Mouse (Mus musculus): ENCODE measurements around the gene Aifm3. TPM values are rescaled to one million over a fixed set of nuclear protein-coding genes. Genes with fewer than 3 reads are reported as not detected.

Gene Aifm3
- 0.99 TPM for polyA plus RNA-seq (2021)

DNA sequence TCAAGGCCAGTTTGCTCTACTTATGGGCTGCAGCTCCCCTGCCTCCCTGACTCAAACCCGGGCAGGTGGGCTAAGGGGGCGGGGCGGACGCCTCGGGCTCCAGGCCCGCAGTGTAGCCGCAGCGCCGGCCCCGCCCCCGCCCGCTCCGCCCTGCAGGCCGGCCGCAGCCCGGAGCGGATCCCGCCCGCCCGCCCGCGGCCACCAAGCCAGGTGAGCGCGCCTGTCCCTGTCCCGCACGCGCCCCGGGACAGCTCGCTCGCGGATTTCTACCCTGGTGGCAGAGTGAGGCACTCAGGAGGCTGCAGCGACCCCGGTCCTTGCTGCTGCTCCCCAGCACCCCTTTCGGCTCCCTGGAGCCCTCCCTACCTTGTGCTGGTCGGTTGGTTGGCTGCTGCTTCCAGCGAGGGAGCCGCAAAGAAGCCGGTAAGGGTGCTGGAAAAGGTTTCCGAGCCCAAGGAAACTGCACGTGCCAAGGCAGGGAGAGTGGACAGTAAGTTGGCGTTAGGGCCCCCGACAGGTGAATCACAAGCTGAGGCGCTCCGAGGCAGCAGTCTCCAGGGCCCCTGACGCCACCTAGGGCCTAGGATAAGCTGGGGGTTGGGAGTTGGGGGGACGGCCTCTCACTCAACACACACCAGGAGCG is at the start of gene Aifm3:
Gene Aifm3, plus strand, starts transcription at position 143 of the 643 bp plus-strand sequence.
- ChIA-PET POLR2A (no interaction called here), CTCF (interaction anchor here (1.3 to 2.2 kb wide), 2 partner anchors 16 to 17 kb away, joined by 3 to 8 read pairs; no protein-coding TSS in a partner anchor)
- DNase-seq (ENCODE audit: low read depth, low spot score) = no peak
- no peaks in the 10 kb centered on the region for H3K27me3 ChIP-seq
- TF ChIP-seq CTCF (IDR thresholded peaks at IDR 0.05) = no peak
- in situ Hi-C loops (cut with MboI; ENCODE audit: low pct_unique_long_range_greater_than_20kb) = no loop called here
- ATAC-seq = peak; percentile 27

GRCm38 (mm10) chr16:17451541-17452372 is 37.7 kb upstream of the Aifm3 start, which contains the start of gene Crkl:
TSS of gene Crkl (plus strand) at chr16:17451987.
- CTCF ChIA-PET = no interaction called here
- no peak for TF ChIP-seq CTCF (IDR thresholded peaks at IDR 0.05)

DNA sequence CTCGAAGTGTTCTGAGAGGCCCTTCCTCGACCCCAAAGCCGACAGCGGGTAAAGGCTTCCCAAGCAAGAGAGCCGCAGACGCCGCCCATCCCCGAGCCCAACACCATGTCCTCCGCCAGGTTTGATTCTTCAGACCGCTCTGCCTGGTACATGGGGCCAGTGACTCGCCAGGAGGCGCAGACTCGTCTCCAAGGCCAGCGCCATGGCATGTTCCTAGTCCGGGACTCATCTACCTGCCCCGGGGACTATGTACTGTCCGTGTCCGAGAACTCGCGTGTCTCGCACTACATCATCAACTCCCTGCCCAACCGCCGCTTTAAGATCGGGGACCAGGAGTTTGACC is 37.1 kb upstream of the Aifm3 start:
- in situ Hi-C loops (cut with MboI; ENCODE audit: low pct_unique_long_range_greater_than_20kb) = loop anchor here (5.0 kb wide), 1 partner anchor 80 kb away; the partner anchor contains the start of gene Thap7
- ChIA-PET POLR2A (interaction anchor here (1.1 to 1.4 kb wide), 3 partner anchors 8 to 21 kb away, joined by 3 to 5 read pairs (median 4); no protein-coding TSS in a partner anchor), CTCF (no interaction called here)
- no peak for ATAC-seq
- no peak for DNase-seq (ENCODE audit: low read depth, low spot score)
- TF ChIP-seq CTCF (IDR thresholded peaks at IDR 0.05) = no peak
- no peaks in the 10 kb centered on the region for H3K27me3 ChIP-seq

More at GRCm38 (mm10) chr16:17451541-17452372, 37.7 kb upstream of the Aifm3 start, which contains the start of gene Crkl:
- in situ Hi-C loops (cut with MboI; ENCODE audit: low pct_unique_long_range_greater_than_20kb) = loop anchor here (5.0 kb wide), 1 partner anchor 81 kb away; the partner anchor contains the start of gene Thap7
- POLR2A ChIA-PET = interaction anchor here (1.1 to 1.4 kb wide), 3 partner anchors 9 to 22 kb away, joined by 3 to 5 read pairs (median 4); no protein-coding TSS in a partner anchor
- ATAC-seq (peak; percentile 93), DNase-seq (ENCODE audit: low read depth, low spot score) (peak; percentile 78)
- H3K27me3 ChIP-seq = peaks cover 4% of the 10 kb centered on the region

GRCm38 (mm10) chr16:17456901-17457300 is 32.5 kb upstream of the Aifm3 start:
- ChIA-PET POLR2A (no interaction called here), CTCF (interaction anchor here (0.9 kb wide), 1 partner anchor 13 kb away, joined by 3 read pairs; no protein-coding TSS in a partner anchor)
- no peak for TF ChIP-seq CTCF (IDR thresholded peaks at IDR 0.05)
- ATAC-seq (no peak), DNase-seq (ENCODE audit: low read depth, low spot score) (no peak)
- H3K27me3 ChIP-seq = no peaks in the 10 kb centered on the region
- in situ Hi-C loops (cut with MboI; ENCODE audit: low pct_unique_long_range_greater_than_20kb) = no loop called here

- in situ Hi-C loops (cut with MboI; ENCODE audit: low pct_unique_long_range_greater_than_20kb) = no loop called here
- TF ChIP-seq CTCF (IDR thresholded peaks at IDR 0.05) = no peak
- CTCF ChIA-PET = interaction anchor here (0.8 to 1.6 kb wide), 3 partner anchors 14 to 47 kb away, joined by 3 to 4 read pairs (median 3); no protein-coding TSS in a partner anchor
- no peak for DNase-seq (ENCODE audit: low read depth, low spot score)
- POLR2A ChIA-PET = interaction anchor here (1.7 kb wide), 1 partner anchor 9 kb away, joined by 4 read pairs; the partner anchor contains the start of gene Crkl
- ATAC-seq = no peak
- no peaks in the 10 kb centered on the region for H3K27me3 ChIP-seq
These were observed 29.2 kb upstream of the Aifm3 start for GRCm38 (mm10) chr16:17460254-17460653.

DNA sequence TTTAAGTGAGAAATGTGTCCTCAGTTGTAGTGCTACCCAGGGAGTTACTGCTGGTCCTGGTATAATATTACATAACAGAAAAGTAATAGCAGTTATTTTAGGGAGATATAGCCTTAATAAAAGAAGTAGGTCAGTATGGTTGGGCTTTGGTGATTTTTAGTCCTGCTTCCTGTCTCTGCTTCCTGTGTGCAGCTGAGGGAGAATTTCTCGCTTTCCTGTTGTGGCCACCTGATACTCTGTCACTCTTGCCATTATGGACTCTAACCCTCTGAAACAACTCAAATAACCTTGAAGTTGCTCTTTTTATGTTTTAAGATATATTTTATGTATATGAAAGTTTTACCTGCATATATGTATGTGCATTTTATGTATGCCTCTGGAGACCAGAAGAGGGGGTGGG is 27.8 kb upstream of the Aifm3 start:
- in situ Hi-C loops (cut with MboI; ENCODE audit: low pct_unique_long_range_greater_than_20kb) = no loop called here
- DNase-seq (ENCODE audit: low read depth, low spot score) (no peak), ATAC-seq (no peak)
- H3K27me3 ChIP-seq = no peaks in the 10 kb centered on the region
- ChIA-PET CTCF (no interaction called here), POLR2A (no interaction called here)
- TF ChIP-seq CTCF (IDR thresholded peaks at IDR 0.05) = no peak

GRCm38 (mm10) chr16:17463184-17463583 is 26.2 kb upstream of the Aifm3 start:
- in situ Hi-C loops (cut with MboI; ENCODE audit: low pct_unique_long_range_greater_than_20kb) = no loop called here
- H3K27me3 ChIP-seq = no peaks in the 10 kb centered on the region
- ATAC-seq (no peak), DNase-seq (ENCODE audit: low read depth, low spot score) (no peak)
- no peak for TF ChIP-seq CTCF (IDR thresholded peaks at IDR 0.05)
- ChIA-PET CTCF (interaction anchor here (2.0 to 2.4 kb wide), 2 partner anchors 11 to 60 kb away, joined by 6 to 13 read pairs; no protein-coding TSS in a partner anchor), POLR2A (interaction anchor here (0.7 kb wide), 1 partner anchor 270 kb away, joined by 6 read pairs; no protein-coding TSS in a partner anchor)

- CTCF ChIA-PET = no interaction called here
- ATAC-seq = no peak
- no peak for DNase-seq (ENCODE audit: low read depth, low spot score)
- in situ Hi-C loops (cut with MboI; ENCODE audit: low pct_unique_long_range_greater_than_20kb) = no loop called here
- POLR2A ChIA-PET = no interaction called here
- TF ChIP-seq CTCF (IDR thresholded peaks at IDR 0.05) = no peak
- no peaks in the 10 kb centered on the region for H3K27me3 ChIP-seq
These were observed 22.3 kb upstream of the Aifm3 start for GRCm38 (mm10) chr16:17466875-17467663.

GRCm38 (mm10) chr16:17472498-17472897 is 16.9 kb upstream of the Aifm3 start:
- CTCF ChIA-PET = interaction anchor here (0.9 to 5.2 kb wide), 3 partner anchors 16 to 57 kb away, joined by 3 to 23 read pairs (median 10); partner anchors contain the start of gene Lztr1

DNA sequence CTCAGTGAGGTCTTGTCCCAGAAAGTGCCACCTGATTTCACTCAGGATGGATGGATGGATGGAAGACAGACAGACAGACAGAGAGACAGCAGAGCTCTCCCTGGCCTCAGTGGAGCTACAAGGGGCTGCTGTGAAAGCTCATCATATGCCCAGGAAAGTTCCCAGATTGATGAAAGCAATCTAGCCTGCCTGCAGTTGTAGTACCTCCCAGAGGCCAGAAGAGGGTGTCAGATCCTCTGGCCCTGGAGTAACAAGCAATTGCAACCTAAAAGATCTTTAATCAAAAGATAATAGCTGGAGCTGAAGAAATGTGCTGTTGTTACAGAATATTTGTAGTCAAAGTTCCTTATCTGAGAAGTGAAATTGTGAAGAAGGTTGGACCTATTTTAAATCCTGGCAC is 15.3 kb upstream of the Aifm3 start:
- ChIA-PET CTCF (interaction anchor here (0.8 to 5.2 kb wide), 14 partner anchors 10 to 80 kb away, joined by 3 to 23 read pairs (median 4); partner anchors contain the start of genes Aifm3 and Lztr1), POLR2A (interaction anchor here (0.8 to 1.9 kb wide), 2 partner anchors 22 to 55 kb away, joined by 3 to 8 read pairs; partner anchors contain the start of gene Crkl)
- no peaks in the 10 kb centered on the region for H3K27me3 ChIP-seq
- ATAC-seq (no peak), DNase-seq (ENCODE audit: low read depth, low spot score) (no peak)
- in situ Hi-C loops (cut with MboI; ENCODE audit: low pct_unique_long_range_greater_than_20kb) = no loop called here
- TF ChIP-seq CTCF (IDR thresholded peaks at IDR 0.05) = peak; percentile 80

More at GRCm38 (mm10) chr16:17472498-17472897, 16.9 kb upstream of the Aifm3 start:
- ATAC-seq (no peak), DNase-seq (ENCODE audit: low read depth, low spot score) (no peak)
- POLR2A ChIA-PET = no interaction called here
- no peaks in the 10 kb centered on the region for H3K27me3 ChIP-seq
- in situ Hi-C loops (cut with MboI; ENCODE audit: low pct_unique_long_range_greater_than_20kb) = no loop called here
- TF ChIP-seq CTCF (IDR thresholded peaks at IDR 0.05) = no peak
